Mouse (Mus musculus): Measurements from ENCODE around the gene Gpbp1.

Gene Gpbp1

DNA sequence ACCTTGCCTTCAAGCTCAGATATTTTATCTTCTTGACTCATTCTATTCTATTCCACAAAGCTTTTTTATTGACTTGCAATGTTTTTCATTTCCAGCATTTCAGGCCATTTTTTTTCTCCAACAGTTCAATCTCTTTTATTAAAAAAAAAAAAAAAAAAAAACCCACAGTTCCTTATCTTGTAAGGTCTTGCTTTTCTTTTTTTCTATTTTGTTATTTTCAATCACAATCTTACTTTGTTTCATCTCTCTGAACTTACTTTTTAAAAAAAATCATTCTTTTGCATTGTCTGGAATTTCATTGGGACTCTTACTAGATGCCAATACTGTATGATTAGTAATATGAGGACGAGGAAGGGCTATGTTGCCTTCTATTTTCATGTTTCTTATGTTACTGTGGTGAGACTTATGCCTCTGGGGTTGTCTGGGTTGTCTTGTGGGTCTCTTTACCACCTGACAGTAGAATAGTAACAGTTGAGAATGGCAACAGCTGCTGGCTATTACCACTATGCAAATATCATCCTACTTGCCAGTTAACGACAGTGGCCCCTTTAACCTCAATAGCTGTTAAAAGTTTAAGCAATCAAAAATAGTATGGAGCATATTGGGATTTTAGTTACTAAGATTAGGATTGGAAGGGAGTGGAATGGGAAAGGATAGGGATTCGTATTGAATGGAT, 19.2 kb downstream of the Gpbp1 start:
- CTCF ChIA-PET: interaction anchor here (0.6 kb wide), 1 partner anchor 13 kb away, joined by 7 read pairs; no protein-coding TSS in a partner anchor

DNA sequence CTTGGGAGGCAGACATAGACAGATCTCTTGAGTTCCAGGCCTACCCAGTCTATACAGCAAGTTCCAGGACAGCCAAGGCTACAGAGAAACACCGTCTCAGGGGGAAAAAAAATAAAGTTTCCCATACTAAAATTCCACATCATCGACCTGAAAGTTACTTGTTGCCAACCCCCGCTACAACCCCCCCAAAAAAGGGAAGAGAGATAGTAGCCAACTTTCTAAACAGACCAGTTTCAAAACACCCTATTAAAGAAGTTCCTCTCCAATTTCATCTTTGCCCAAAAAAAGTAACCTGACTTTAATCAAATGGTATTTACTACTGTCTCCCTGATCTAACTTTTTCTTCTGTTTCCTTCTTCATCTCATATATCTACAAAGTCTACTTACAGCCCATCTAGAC, 22.6 kb downstream of the Gpbp1 start:
- CTCF ChIA-PET: no interaction called here

DNA sequence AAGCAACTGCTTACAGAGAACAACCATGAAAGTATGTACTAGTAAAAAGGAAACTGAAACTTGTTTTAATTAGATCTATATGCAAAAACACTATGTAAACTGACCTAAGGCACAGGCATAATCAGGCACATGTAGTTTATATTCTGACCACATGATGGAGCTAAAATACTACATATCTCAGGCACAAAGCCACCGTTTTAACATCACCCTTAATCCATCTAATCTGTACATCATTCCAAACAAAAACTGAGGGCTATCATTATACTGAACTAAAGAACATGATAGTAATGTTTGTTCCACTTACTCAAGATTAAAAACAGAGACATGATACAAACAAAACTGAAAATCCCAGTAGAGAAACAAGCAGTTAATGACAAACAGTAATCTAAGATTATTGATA, 28.5 kb downstream of the Gpbp1 start:
- CTCF ChIA-PET: interaction anchor here (0.5 to 0.7 kb wide), 4 partner anchors 153 to 321 kb away, joined by 3 to 5 read pairs (median 4); no protein-coding TSS in a partner anchor

DNA sequence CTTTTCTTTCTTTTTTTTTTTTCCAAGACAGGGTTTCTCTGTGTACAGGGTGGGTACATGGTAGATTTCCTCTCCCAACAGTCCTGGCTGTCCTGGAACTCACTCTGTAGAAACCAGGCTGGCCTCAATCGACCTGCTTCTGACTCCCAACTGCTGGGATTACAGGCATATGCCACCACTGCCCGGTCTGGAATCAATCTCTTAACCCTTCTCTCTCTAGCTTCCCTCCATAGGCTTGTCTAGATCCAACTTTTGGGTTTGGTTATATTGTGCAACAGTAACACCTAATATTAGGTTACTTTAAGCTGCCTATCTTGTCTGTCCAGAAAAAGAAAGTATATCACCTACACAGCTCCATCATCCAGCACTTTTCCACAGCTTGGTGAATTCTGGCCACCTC, 33.1 kb downstream of the Gpbp1 start:
- CTCF ChIA-PET: interaction anchor here (0.7 to 1.1 kb wide), 2 partner anchors 14 to 919 kb away, joined by 3 to 7 read pairs; no protein-coding TSS in a partner anchor

DNA sequence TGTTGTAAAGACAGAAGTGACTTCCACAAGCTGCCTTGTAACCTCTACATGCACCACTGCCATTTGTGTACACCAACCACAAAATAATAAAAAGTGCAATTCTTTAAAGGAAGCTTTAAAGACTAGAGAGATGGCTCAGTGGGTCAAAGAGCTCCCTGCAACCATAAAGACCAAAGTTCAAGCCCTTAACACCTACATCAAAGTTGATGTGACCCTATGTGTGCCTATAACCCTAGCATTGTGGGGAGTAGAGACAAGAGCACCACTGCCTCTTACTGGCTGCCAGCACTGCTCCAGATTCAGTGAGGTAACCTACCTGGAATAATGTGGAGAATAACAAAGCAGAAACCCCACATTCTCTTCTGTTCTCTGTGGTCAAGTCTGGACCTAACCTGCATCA, 45.6 kb downstream of the Gpbp1 start:
- CTCF ChIA-PET: interaction anchor here (0.5 kb wide), 1 partner anchor 923 kb away, joined by 6 read pairs; no protein-coding TSS in a partner anchor

DNA sequence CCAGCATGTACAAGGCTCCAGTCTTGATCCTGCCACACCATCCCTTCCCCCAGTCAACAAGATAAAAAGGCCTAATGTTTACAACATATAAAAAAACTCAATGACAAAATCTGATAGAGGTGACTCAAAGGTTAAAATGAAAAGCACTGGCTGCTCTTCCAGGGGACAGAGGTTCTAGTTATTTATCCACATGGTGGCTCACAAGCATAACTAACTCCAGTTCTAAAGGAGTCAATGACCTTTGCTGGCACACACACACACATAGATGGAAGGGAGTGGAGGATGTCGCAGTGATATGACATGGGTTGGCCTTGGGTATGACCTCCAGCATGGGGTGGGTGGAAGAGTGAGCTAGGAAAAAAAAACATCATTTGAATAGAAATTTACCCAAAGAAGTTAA, 58.7 kb downstream of the Gpbp1 start:
- CTCF ChIA-PET: no interaction called here

DNA sequence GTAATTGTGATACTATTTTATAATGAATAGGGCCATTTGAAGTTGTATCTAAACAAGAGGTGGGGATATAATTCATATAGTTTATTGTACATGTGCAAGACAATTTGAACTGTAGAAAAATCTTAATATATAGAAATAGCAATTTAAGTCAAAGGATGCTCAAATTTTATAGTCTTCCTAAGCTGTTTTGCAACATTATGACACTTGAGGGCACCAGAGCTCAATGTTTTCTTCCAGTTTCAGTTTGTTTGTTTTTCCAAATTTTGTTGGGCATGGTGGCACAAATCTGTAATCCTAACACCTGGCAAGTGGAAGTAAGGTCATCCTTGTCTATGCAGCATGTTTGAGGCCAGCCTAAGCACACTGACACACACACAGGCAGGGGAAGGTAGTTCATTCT, 68.6 kb downstream of the Gpbp1 start:
- CTCF ChIA-PET: no interaction called here

DNA sequence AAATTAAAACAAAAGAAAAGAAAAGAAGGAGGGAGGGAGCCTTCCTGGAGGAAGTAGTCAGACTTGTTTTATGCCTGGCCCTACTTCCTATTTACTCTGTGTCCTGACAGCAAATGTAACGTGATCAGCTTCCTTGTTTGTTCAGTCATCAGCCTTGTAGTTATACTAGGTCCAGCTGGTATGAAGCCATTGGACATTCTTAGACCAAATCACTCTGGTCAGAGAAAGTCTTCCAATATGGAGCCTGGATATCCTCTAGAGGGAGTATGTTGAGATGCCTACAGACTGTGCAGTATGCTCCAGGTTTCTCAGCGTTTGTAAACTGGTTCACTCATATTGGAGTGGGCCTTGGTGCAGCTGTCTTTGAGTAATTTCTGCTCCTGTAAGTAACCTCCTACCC, 71.8 kb downstream of the Gpbp1 start:
- CTCF ChIA-PET: no interaction called here

DNA sequence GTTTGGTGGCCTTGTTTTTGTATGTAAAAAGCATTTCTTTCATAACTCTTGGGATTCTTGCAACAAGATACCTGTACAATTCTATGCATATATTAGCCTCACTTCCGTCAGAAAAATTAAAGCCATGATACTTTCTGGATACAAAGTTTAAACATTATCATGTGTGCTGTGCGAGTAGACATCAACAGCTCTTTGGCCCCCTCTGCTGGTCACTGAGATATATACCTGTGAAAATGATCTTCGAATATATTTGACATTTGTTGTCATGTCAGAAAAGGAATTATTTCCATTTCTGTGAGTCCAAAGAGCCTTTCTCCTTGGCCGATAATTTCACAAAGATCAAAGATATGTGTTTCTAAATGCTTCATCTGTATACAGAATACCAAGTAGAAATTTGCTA, 76.8 kb downstream of the Gpbp1 start:
- CTCF ChIA-PET: interaction anchor here (0.8 to 0.9 kb wide), 2 partner anchors 42 to 1011 kb away, joined by 3 read pairs; no protein-coding TSS in a partner anchor

DNA sequence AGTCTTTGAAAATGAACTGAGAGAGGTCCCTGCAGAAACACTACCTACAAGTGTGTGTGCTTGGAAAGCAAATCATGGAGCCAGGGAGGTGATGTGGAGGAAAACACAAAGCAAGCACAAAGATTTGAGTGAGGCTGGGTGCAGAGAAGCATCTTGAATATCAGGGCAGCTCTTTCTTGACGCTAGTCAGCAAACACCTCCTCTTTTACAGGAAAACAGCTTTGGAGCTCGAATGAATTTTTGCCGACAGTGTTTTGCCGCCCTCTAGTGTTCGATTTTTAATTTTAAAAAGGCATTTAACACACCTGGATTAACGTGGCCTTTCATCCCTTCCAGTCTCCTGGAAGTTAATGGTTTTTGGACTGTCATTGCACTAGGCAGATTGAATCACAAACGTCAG, 79.1 kb downstream of the Gpbp1 start:
- CTCF ChIA-PET: interaction anchor here (0.7 to 1.6 kb wide), 3 partner anchors 13 to 1425 kb away, joined by 3 read pairs; no protein-coding TSS in a partner anchor

DNA sequence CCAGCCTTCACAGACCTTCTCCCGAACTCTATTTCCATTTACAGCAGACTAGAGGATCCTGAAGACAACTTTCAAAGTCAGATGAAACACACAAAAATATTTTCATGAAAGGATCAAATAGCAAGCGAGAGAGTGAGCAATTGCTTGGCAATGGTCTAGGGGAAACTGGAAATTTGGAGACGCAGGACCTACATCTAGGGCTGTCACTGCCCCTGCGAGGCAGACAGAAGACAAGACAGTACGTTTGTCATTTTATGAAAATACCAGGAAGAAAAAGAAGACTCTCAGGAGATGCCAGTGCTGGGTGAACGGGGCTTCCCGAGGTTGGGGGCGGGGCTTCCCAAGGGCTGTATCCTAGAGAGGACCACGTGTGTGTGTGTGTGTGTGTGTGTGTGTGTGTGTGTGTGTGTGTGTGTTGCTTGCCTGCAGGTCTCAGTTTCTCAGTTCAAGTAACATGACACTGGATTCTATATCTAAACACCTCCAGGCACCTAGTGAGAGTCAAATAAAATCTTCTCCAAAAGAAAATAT, 83.0 kb downstream of the Gpbp1 start:
- CTCF ChIA-PET: no interaction called here

DNA sequence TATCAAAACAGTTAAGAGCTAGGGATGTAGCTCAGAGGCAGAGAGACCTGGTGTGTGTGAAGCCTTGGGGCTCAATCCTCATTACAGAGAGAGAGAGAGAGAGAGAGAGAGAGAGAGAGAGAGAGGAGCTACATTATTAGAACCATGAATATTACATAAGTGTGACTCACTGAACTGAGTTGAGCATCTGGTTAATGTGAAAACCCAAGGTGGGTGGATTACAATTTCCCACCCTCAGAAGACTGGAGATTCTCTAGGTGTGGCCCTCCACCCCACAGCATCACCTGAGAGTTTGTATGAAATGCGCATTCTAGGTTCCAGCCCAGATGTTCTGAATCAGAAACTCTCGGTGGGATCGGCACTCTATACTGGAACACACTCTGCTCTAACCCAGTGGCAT, 84.0 kb downstream of the Gpbp1 start:
- CTCF ChIA-PET: no interaction called here

DNA sequence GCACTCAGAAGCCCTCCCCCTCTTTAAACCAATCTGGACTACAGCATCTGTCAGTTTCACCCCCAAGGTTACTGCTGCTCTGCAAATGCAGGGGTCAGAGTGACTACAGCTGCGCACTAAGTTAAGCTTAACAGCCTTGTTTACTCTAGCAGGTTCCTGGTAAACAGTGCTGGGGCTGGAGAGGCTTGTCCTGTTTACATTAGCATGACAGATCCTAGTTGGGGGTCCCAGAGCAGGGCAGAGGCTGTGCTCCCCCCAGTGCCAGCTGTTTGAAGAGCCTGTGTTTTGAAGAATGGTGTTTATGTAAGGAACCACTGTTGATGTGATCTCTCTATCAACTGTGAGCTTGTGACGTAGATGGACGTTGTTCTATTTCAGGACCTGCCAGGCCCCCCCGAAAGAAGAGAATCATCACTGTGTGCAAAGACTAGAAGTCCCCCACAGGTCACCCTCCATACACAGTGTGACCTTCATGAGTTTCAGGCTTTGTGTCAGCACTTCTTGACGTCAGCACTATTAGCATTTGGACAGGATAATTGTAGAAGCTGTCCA, 92.2 kb downstream of the Gpbp1 start:
- CTCF ChIA-PET: interaction anchor here (1.2 kb wide), 1 partner anchor 13 kb away, joined by 3 read pairs; no protein-coding TSS in a partner anchor

DNA sequence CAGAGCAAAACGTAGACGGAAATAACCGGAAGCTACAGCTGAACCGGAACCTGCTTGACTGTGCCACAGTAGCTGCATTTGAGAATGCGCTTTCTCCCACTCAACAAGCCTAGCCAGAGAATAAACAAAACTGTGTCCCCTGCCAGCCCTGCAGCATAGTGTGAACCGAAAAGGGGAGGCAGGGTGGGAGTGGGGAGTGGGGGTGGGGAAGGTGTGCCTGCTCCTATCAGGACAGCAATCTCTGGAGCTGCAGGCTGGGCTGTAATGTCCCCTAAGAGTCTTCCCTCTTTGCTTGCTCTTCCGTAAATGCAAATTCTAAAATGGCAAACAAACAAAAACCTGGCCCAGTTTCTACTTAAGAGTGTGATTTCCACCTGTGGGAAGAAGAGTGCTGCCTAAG, 92.8 kb downstream of the Gpbp1 start:
- CTCF ChIA-PET: interaction anchor here (1.2 kb wide), 1 partner anchor 14 kb away, joined by 3 read pairs; no protein-coding TSS in a partner anchor

DNA sequence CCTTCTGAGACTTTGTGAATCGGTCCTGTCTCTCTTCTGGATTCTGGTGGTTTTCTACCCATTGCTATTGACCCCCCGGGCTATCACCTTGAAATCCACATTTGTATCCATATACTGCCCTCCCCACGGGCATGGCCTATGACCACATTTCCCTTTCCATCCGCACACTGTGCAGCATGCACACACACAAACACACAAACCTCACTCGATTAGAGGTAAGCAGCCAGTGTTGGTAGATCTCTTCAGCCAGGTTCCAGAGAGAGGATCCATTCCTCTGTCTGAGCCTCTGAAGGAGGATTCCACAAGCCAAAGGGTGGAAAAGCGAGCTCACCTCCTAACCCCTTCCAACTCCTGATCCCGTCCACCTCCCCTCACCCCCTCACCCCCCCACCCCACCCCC, 94.4 kb downstream of the Gpbp1 start:
- CTCF ChIA-PET: no interaction called here

DNA sequence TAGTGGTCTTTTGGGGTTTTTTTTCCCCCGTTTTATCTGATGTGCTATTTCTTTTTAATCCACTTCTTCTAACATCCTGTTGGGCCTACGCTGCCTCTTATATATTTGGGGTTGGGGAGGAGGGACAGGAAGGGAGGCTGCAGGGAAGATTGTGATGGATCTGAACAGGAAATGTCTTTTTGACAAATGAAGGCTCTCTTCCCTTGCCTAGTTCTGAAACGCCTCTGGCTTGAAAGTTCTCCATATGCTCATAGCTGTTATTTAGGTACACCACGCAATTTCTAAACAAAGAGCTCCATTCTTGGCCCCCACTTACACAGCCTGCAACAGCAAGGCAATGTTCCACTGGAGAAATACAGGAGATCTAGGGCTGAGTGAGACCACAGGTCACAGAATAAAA, 95.0 kb downstream of the Gpbp1 start:
- CTCF ChIA-PET: interaction anchor here (0.6 kb wide), 1 partner anchor 20 kb away, joined by 3 read pairs; no protein-coding TSS in a partner anchor

DNA sequence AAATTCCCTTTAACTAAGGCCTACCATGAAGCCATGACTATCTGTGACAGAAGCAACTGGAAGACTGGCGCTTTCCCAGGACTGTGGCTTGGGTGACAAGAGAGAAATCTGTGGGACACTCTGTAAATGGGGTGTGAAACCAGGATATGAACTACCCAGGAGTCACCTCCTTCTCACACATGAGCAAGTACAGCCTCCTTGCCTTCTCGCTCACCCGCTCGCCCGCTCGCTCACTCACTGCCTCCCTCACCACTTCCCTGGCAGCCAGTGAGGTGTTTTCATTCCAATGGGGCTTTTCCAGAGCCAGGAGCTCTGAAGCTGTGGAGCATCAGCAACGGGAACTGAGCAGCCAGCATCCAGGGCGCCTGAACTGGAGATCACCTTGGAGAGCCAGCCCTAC, 95.6 kb downstream of the Gpbp1 start:
- CTCF ChIA-PET: interaction anchor here (0.6 kb wide), 1 partner anchor 20 kb away, joined by 3 read pairs; no protein-coding TSS in a partner anchor

DNA sequence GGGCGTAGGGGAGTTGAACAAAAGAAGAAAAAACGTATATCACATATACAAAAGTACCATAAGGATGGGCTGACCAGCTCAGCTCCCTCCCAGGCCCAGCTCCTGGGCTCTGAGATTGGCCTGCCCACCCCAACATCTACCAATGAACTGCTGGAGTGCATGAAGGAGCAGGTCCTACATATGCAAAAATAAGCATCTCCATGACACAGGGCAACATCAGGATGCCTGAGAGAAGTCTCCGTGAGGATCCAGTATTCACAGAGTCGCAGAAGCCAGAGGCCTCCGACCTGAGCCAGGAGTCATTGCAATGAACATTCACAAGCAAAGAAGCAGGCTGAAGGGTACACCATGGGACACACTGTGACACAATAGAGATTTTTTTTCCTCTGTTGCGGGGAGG, 96.5 kb downstream of the Gpbp1 start:
- CTCF ChIA-PET: no interaction called here

DNA sequence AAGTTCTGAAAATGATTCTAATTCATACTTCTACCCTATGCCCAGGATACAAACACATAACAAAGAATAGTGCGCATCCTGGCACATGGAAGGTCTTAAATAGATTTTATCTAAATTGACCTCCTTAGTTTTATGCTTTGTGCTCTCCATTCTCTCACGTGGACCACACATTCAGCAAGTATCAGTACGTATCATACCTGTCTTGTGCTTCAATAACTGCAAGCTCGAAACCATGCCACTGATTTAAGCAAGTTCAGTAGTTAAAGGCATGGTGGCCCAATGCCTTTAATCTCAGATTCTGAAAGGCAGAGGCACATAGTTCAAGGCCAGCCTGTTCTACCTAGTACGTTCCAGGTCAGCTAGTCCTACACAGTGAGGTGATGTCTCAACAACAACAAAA, 98.5 kb downstream of the Gpbp1 start:
- CTCF ChIA-PET: no interaction called here

DNA sequence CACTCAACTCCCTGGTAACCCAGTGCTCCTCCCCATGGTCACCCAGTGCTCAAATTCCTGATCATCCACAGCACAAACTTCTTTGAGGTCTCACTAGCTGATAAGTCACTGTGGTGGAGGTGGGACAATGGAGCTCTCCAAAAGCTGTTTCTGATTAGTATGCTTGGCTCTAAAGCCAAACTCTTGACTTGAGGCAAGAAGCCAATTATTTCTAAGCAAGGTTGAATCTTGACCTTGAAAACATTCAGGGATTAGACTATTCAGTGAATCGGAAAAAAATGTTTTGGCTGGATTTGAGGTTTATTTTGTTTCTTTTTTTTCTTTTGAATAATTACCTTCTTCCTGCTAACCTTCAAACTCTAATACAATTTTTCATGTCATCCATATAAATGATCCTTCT, 98.9 kb downstream of the Gpbp1 start:
- CTCF ChIA-PET: no interaction called here

DNA sequence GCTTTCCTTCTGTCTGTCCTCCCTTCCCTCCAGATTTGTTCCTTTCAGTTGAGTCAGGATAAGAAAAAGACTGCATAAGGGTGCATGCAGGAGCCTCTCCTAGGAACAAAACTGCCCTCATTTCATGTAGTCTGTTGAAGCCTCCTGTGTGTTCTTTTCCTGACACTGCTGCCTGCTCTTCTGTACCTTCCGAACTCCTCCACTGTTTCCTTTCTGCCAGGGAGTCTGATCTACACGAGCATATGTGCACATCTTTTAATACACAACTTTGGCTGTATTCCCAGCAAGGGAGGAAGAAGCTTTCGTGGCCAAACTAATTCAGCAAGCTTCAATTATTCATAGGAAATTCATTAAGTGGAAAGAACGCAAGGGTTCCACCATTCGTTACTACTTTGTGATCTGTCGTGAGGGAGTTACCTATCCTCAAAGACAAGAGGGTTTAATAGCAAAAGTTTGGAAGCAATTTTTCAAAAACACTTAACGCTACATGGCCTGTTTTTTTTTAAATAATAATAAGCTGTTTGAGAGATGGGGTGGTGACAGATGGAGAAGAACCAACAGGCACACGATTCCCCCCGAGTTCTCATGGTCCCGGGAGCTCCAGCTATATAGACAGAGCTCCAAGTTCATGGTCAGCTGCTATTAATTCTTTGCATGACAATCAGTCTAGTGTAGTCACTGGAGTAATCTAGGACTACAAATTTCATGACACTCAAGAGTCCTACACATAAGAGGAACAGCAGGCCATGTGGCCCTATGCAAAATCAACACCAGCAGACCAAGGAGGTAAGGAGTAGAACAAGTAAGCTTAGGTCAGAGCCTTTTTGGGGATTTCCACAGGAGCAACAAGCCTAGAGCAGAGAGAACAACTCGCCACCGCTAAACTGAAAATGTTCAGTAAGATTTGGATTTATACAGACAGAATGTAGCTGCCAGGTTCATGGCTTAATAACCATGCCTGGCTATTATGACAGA, 105.6 kb downstream of the Gpbp1 start:
- CTCF ChIA-PET: no interaction called here
